Mouse (Mus musculus) erythroblast, embryonic 14.5 days (primary cell): ENCODE measurements around the gene Tmem110.

Source experiments
- GATA1 ChIP-seq: IDR thresholded peaks from 2 replicates; pipeline ENCODE4 v1.6.1; 2012; ENCODE audit warnings: low read length, inconsistent platforms, mixed read lengths
- TAL1 ChIP-seq: IDR thresholded peaks from 3 replicates; pipeline ENCODE4 v1.6.1; 2012; ENCODE audit warnings: low read length, inconsistent platforms, mixed read lengths

- TF ChIP-seq GATA1 (no peak), TAL1 (no peak)
Observed at GRCm38 (mm10) chr14:30885298-30885697, 59.9 kb downstream of the Tmem110 start.
